Mouse (Mus musculus) brain, adult 2 months (tissue): ENCODE measurements around the gene Adarb1.

Experiments used
- DNase-seq: peaks from one replicate; pipeline ENCODE4 v3.0.0; 2011; ENCODE audit warnings: low read depth, low spot score

Adarb1 gene

GRCm38 (mm10) chr10:77385731-77386130, 32.3 kb downstream of the Adarb1 start:
- DNase-seq = peak; percentile 75

GRCm38 (mm10) chr10:77383045-77383444, 35.0 kb downstream of the Adarb1 start:
- DNase-seq = peak; percentile 71

- no peak for DNase-seq
Observed at GRCm38 (mm10) chr10:77381191-77381590, 36.9 kb downstream of the Adarb1 start.

- no peak for DNase-seq
Observed at GRCm38 (mm10) chr10:77380716-77381115, 37.4 kb downstream of the Adarb1 start.

- no peak for DNase-seq
Observed at GRCm38 (mm10) chr10:77379199-77379598, 38.9 kb downstream of the Adarb1 start.

GRCm38 (mm10) chr10:77376056-77376455, 42.0 kb downstream of the Adarb1 start:
- DNase-seq = no peak

- DNase-seq = peak; percentile 59
Observed at GRCm38 (mm10) chr10:77374948-77375347, 43.1 kb downstream of the Adarb1 start.

GRCm38 (mm10) chr10:77374407-77374806, 43.7 kb downstream of the Adarb1 start:
- DNase-seq = no peak

GRCm38 (mm10) chr10:77370129-77370528, 47.9 kb downstream of the Adarb1 start:
- no peak for DNase-seq

GRCm38 (mm10) chr10:77367973-77368372, 50.1 kb downstream of the Adarb1 start:
- DNase-seq = no peak

- no peak for DNase-seq
Observed at GRCm38 (mm10) chr10:77366959-77367358, 51.1 kb downstream of the Adarb1 start.

- DNase-seq = peak; percentile 69
Observed at GRCm38 (mm10) chr10:77365212-77365611, 52.9 kb downstream of the Adarb1 start.

- DNase-seq = no peak
Observed at GRCm38 (mm10) chr10:77360486-77360885, 57.6 kb downstream of the Adarb1 start.

GRCm38 (mm10) chr10:77357957-77358356, 60.1 kb downstream of the Adarb1 start:
- no peak for DNase-seq

GRCm38 (mm10) chr10:77353031-77353745, 64.9 kb downstream of the Adarb1 start:
- peak; percentile 96 for DNase-seq

GRCm38 (mm10) chr10:77342842-77343241, 75.2 kb downstream of the Adarb1 start:
- peak; percentile 95 for DNase-seq

GRCm38 (mm10) chr10:77341711-77342110, 76.4 kb downstream of the Adarb1 start:
- peak; percentile 67 for DNase-seq

GRCm38 (mm10) chr10:77341059-77341458, 77.0 kb downstream of the Adarb1 start:
- DNase-seq = peak; percentile 75

- DNase-seq = peak; percentile 39
Observed at GRCm38 (mm10) chr10:77339871-77340341, 78.2 kb downstream of the Adarb1 start.

- DNase-seq = peak; percentile 37
Observed at GRCm38 (mm10) chr10:77333518-77333917, 84.6 kb downstream of the Adarb1 start.

- no peak for DNase-seq
Observed at GRCm38 (mm10) chr10:77329446-77330094, 88.5 kb downstream of the Adarb1 start.

GRCm38 (mm10) chr10:77324716-77325115, 93.4 kb downstream of the Adarb1 start:
- DNase-seq = peak; percentile 77

GRCm38 (mm10) chr10:77321611-77322010, 96.5 kb downstream of the Adarb1 start:
- no peak for DNase-seq
